Mouse (Mus musculus) forebrain, embryonic 13.5 days (tissue): ENCODE measurements around the gene Aspscr1. TPM values are rescaled to one million over a fixed set of nuclear protein-coding genes. Genes with fewer than 3 reads are reported as not detected.

ENCODE experiments used
- ATAC-seq: fragments of 200-750 bp; cut with Nextera tagmentation; 2 replicates; pipeline ENCODE4 v1.8.0; 2017
- H3K27ac ChIP-seq: fragments of 300-500 bp; sonication (generic); 2 replicates; pipeline ENCODE4 v1.5.1; 2015; ENCODE audit warnings: inconsistent platforms, mild to moderate bottlenecking, moderate library complexity
- H3K27me3 ChIP-seq: fragments of 300-500 bp; sonication (generic); 2 replicates; pipeline ENCODE4 v1.6.1; 2015; ENCODE audit warnings: mild to moderate bottlenecking, inconsistent platforms
- H3K36me3 ChIP-seq: fragments of 300-500 bp; sonication (generic); 2 replicates; pipeline ENCODE4 v1.6.1; 2015; ENCODE audit warnings: mild to moderate bottlenecking, inconsistent platforms; ENCODE audit not compliant: poor library complexity, severe bottlenecking
- H3K4me1 ChIP-seq: fragments of 300-500 bp; sonication (generic); 2 replicates; pipeline ENCODE4 v1.6.1; 2015; ENCODE audit warnings: inconsistent platforms
- H3K4me2 ChIP-seq: fragments of 300-500 bp; sonication (generic); 2 replicates; pipeline ENCODE4 v1.6.1; 2015; ENCODE audit warnings: inconsistent platforms, mild to moderate bottlenecking, moderate library complexity
- H3K4me3 ChIP-seq: fragments of 300-500 bp; sonication (generic); 2 replicates; pipeline ENCODE4 v1.5.1; 2015; ENCODE audit warnings: mild to moderate bottlenecking, inconsistent platforms
- H3K9ac ChIP-seq: fragments of 300-500 bp; sonication (generic); 2 replicates; pipeline ENCODE4 v1.6.1; 2015; ENCODE audit warnings: mild to moderate bottlenecking, inconsistent platforms
- H3K9me3 ChIP-seq: fragments of 300-500 bp; sonication (generic); replicated peaks from 2 replicates; pipeline ENCODE4 v1.6.1; 2016; ENCODE audit warnings: inconsistent platforms
- WGBS: fragments of 180-500 bp; shearing (Covaris S2); methylation state at CpG from one replicate; pipeline ENCODE4 v1.1.7; 2015; 5-methylcytosine and 5-hydroxymethylcytosine counted together
- polyA plus RNA-seq: library from polyadenylated mRNA; unstranded; fragments of >200 nt; fragmentation: Nextera tagmentation; extraction: Ambion mirVana; gene quantifications from 2 replicates; pipeline ENCODE4 v1.2.1, GENCODE M21; 2015

Gene Aspscr1
- polyA plus RNA-seq, 1 experiment from 2014 or later, result 142 TPM

- ATAC-seq, result no peak
- H3K36me3 ChIP-seq, result peaks cover 27% of the 10 kb centered on the region
- WGBS, result 36% methylated on average over 7 of the region's 7 CpGs
- no peak overlapping the region for H3K27ac ChIP-seq
- H3K4me3 ChIP-seq, result no peak overlapping the region
- peaks cover 32% of the 10 kb centered on the region for H3K4me1 ChIP-seq
- no peaks in the 10 kb centered on the region for H3K27me3 ChIP-seq
- H3K4me2 ChIP-seq, result peak overlapping the region; percentile 90
- peak overlapping the region; percentile 53 for H3K9ac ChIP-seq
- H3K9me3 ChIP-seq, result no peaks in the 10 kb centered on the region
Measured at GRCm38 (mm10) chr11:120630881-120631725, 41.7 kb upstream of the Aspscr1 start.

GRCm38 (mm10) chr11:120631726-120632448 lies 40.9 kb upstream of the Aspscr1 start:
- Histone ChIP-seq H3K4me3 (peak overlapping the region; percentile 98), H3K9ac (peak overlapping the region; percentile 94), H3K4me2 (peak overlapping the region; percentile 90), H3K4me1 (peaks cover 32% of the 10 kb centered on the region), H3K36me3 (peaks cover 24% of the 10 kb centered on the region), H3K9me3 (no peaks in the 10 kb centered on the region), H3K27me3 (no peaks in the 10 kb centered on the region), H3K27ac (no peak overlapping the region)
- 62% methylated on average over 4 of the region's 4 CpGs for WGBS
- no peak for ATAC-seq

- H3K9ac ChIP-seq, result peak overlapping the region; percentile 94
- under 1% methylated on average over 90 of the region's 116 CpGs for WGBS
- H3K27ac ChIP-seq, result peak overlapping the region; percentile 81
- no peaks in the 10 kb centered on the region for H3K27me3 ChIP-seq
- H3K9me3 ChIP-seq, result no peaks in the 10 kb centered on the region
- ATAC-seq, result peak; percentile 88
- H3K36me3 ChIP-seq, result peaks cover 15% of the 10 kb centered on the region
- H3K4me3 ChIP-seq, result peak overlapping the region; percentile 98
- peak overlapping the region; percentile 90 for H3K4me2 ChIP-seq
- peaks cover 32% of the 10 kb centered on the region for H3K4me1 ChIP-seq
Measured at GRCm38 (mm10) chr11:120632559-120633519, 39.9 kb upstream of the Aspscr1 start.

- Histone ChIP-seq H3K9me3 (no peaks in the 10 kb centered on the region), H3K4me2 (peak within 1 kb of the TSS; percentile 90), H3K4me1 (peaks cover 32% of the 10 kb centered on the region), H3K27ac (peak within 1 kb of the TSS; percentile 81), H3K36me3 (peaks cover 8% of the 10 kb centered on the region), H3K27me3 (no peaks in the 10 kb centered on the region), H3K9ac (peak within 1 kb of the TSS; percentile 94), H3K4me3 (peak within 1 kb of the TSS; percentile 98)
- 12% methylated on average over 58 of the region's 58 CpGs for WGBS
- ATAC-seq, result peak; percentile 95
Measured at GRCm38 (mm10) chr11:120633520-120634343, 39.0 kb upstream of the Aspscr1 start, which contains the start of gene Mafg. TSS of gene Mafg (minus strand) at chr11:120633600.

- H3K4me2 ChIP-seq, result no peak overlapping the region
- WGBS, result 77% methylated on average over 5 of the region's 5 CpGs
- peaks cover 26% of the 10 kb centered on the region for H3K4me1 ChIP-seq
- H3K4me3 ChIP-seq, result no peak overlapping the region
- H3K27ac ChIP-seq, result no peak overlapping the region
- no peak overlapping the region for H3K9ac ChIP-seq
- no peak for ATAC-seq
- no peaks in the 10 kb centered on the region for H3K36me3 ChIP-seq
- no peaks in the 10 kb centered on the region for H3K9me3 ChIP-seq
- no peaks in the 10 kb centered on the region for H3K27me3 ChIP-seq
Measured at GRCm38 (mm10) chr11:120634810-120635209, 38.0 kb upstream of the Aspscr1 start.

GRCm38 (mm10) chr11:120641255-120641654 lies 31.5 kb upstream of the Aspscr1 start:
- no peak overlapping the region for H3K4me3 ChIP-seq
- no peak overlapping the region; the same call in 1 of the 2 replicates for H3K9ac ChIP-seq
- ATAC-seq, result no peak
- peaks cover 9% of the 10 kb centered on the region for H3K27me3 ChIP-seq
- H3K36me3 ChIP-seq, result no peaks in the 10 kb centered on the region
- 72% methylated on average over 9 of the region's 9 CpGs for whole genome bisulfite sequencing
- no peak overlapping the region for H3K27ac ChIP-seq
- no peaks in the 10 kb centered on the region for H3K9me3 ChIP-seq
- H3K4me1 ChIP-seq, result peaks cover 15% of the 10 kb centered on the region
- H3K4me2 ChIP-seq, result no peak overlapping the region

GRCm38 (mm10) chr11:120641869-120642268 lies 30.9 kb upstream of the Aspscr1 start:
- Histone ChIP-seq H3K36me3 (no peaks in the 10 kb centered on the region), H3K4me1 (peaks cover 15% of the 10 kb centered on the region), H3K27ac (no peak overlapping the region), H3K4me2 (no peak overlapping the region), H3K9ac (no peak overlapping the region), H3K27me3 (peaks cover 11% of the 10 kb centered on the region), H3K4me3 (no peak overlapping the region), H3K9me3 (no peaks in the 10 kb centered on the region)
- no peak for ATAC-seq
- 94% methylated on average over 8 of the region's 8 CpGs for WGBS

- ATAC-seq, result peak; percentile 52; the same call in 1 of the 2 replicates
- Histone ChIP-seq H3K27me3 (peaks cover 23% of the 10 kb centered on the region), H3K9ac (peak overlapping the region; percentile 81), H3K4me2 (peak overlapping the region; percentile 87), H3K27ac (peak overlapping the region; percentile 44; the same call in 1 of the 2 replicates), H3K4me3 (peak overlapping the region; percentile 50), H3K36me3 (no peaks in the 10 kb centered on the region), H3K9me3 (no peaks in the 10 kb centered on the region), H3K4me1 (peaks cover 20% of the 10 kb centered on the region)
- 3% methylated on average over 18 of the region's 18 CpGs for WGBS
Measured at GRCm38 (mm10) chr11:120642939-120643600, 29.7 kb upstream of the Aspscr1 start.

GRCm38 (mm10) chr11:120643601-120643987 lies 29.2 kb upstream of the Aspscr1 start, which contains the start of gene Pycr1:
TSS of gene Pycr1 (minus strand) at chr11:120643769.
- no peaks in the 10 kb centered on the region for H3K9me3 ChIP-seq
- H3K4me1 ChIP-seq, result peaks cover 22% of the 10 kb centered on the region
- H3K4me2 ChIP-seq, result peak within 1 kb of the TSS; percentile 87
- H3K27me3 ChIP-seq, result peaks cover 26% of the 10 kb centered on the region
- peak within 1 kb of the TSS; percentile 50 for H3K4me3 ChIP-seq
- H3K9ac ChIP-seq, result peak within 1 kb of the TSS; percentile 81
- H3K36me3 ChIP-seq, result no peaks in the 10 kb centered on the region
- H3K27ac ChIP-seq, result peak within 1 kb of the TSS; percentile 44; the same call in 1 of the 2 replicates
- 0% methylated on average over 15 of the region's 15 CpGs for WGBS
- ATAC-seq, result peak; percentile 100

- Histone ChIP-seq H3K36me3 (no peaks in the 10 kb centered on the region), H3K27ac (no peak overlapping the region), H3K4me3 (no peak overlapping the region), H3K27me3 (peaks cover 20% of the 10 kb centered on the region), H3K9ac (no peak overlapping the region), H3K4me2 (no peak overlapping the region), H3K4me1 (peaks cover 22% of the 10 kb centered on the region), H3K9me3 (no peaks in the 10 kb centered on the region)
- 84% methylated on average over 35 of the region's 35 CpGs for WGBS
- ATAC-seq, result no peak
Measured at GRCm38 (mm10) chr11:120647047-120647830, 25.5 kb upstream of the Aspscr1 start.
